Comparison of ENCODE assay signal across 12 mouse cellular contexts in the genomic region with DNA sequence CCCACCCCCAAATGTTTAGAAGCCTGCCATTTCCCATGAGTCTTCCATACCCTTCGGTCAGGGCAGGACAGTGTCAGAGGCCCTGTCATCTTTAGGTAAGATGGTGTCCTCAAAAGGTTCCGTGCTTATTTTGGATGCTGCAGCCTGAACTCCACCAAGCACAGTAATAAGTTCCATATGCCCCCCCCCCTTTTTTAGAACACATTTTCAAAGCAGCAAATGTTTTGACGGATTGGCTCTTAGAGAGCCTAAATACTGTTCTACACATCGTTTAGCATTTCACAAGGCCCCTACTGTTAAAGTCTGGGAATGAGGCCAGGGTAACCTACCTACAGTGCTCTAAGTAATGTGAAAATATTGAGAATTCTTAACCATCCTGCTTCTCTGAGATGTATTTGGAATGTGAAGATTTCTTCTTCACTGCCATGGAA. TPM values are rescaled to one million over a fixed set of nuclear protein-coding genes. Genes with fewer than 3 reads are reported as not detected.
DNase-seq lines count a peak whose midpoint lies in the region; ATAC-seq and TF ChIP-seq lines count a peak whose summit lies in the region.
"Had no signal": no experiment of that assay in that cellular context is flagged by ENCODE, and none has a peak within 500 bp of the region (broad histone marks: within the 10 kb centered on the region; RNA-seq: fewer than 3 reads in every experiment).

No protein-coding gene starts in this region.

- no peaks in the 10 kb centered on the region for H3K9me3 ChIP-seq in forebrain, embryonic 14.5 days (replicated peaks; ENCODE audit: control insufficient read depth, low read length)
- no peaks in the 10 kb centered on the region for H3K9me3 ChIP-seq in forebrain, embryonic 13.5 days (replicated peaks)
- H3K9me3 ChIP-seq in embryonic facial prominence, embryonic 10.5 days, result no peaks in the 10 kb centered on the region
- H3K9me3 ChIP-seq in limb, embryonic 13.5 days, result no peaks in the 10 kb centered on the region
- H3K9me3 ChIP-seq: megakaryocyte, embryonic 14.5 days had no signal

- H3K27ac ChIP-seq in forebrain, embryonic 14.5 days (ENCODE audit: low read depth, low read length), result no peak overlapping the region
- H3K27ac ChIP-seq in forebrain, embryonic 13.5 days, result no peak overlapping the region
- H3K27ac ChIP-seq in embryonic facial prominence, embryonic 10.5 days (replicated peaks), result no peak overlapping the region; the same call in 1 of the 2 replicates
- H3K27ac ChIP-seq in limb, embryonic 13.5 days, result peak overlapping the region; percentile 79
- no peak overlapping the region for H3K27ac ChIP-seq in gastrocnemius, adult 2 months

- H3K4me1 ChIP-seq in forebrain, embryonic 14.5 days (ENCODE audit: control insufficient read depth, insufficient read depth, low read length), result no peaks in the 10 kb centered on the region
- no peaks in the 10 kb centered on the region for H3K4me1 ChIP-seq in forebrain, embryonic 13.5 days
- peaks cover 18% of the 10 kb centered on the region for H3K4me1 ChIP-seq in embryonic facial prominence, embryonic 10.5 days
- peaks cover 48% of the 10 kb centered on the region for H3K4me1 ChIP-seq in limb, embryonic 13.5 days
- H3K4me1 ChIP-seq: megakaryocyte, embryonic 14.5 days had no signal

- peak; percentile 77 for ATAC-seq in forebrain, embryonic 14.5 days
- no peak for ATAC-seq in forebrain, embryonic 13.5 days
- peak; percentile 89 for ATAC-seq in limb, embryonic 13.5 days (ENCODE audit: low FRiP score, low read depth)

- 42% methylated on average over 4 of the region's 4 CpGs for WGBS in forebrain, embryonic 14.5 days
- 58% methylated on average over 4 of the region's 4 CpGs for WGBS in forebrain, embryonic 13.5 days
- 44% methylated on average over 4 of the region's 4 CpGs for WGBS in embryonic facial prominence, embryonic 10.5 days
- WGBS in limb, embryonic 13.5 days, result 10% methylated on average over 4 of the region's 4 CpGs

- H3K9ac ChIP-seq in forebrain, embryonic 14.5 days (ENCODE audit: low read length), result no peak overlapping the region
- no peak overlapping the region for H3K9ac ChIP-seq in forebrain, embryonic 13.5 days
- H3K9ac ChIP-seq in limb, embryonic 13.5 days, result no peak overlapping the region

- TF ChIP-seq CTCF in gastrocnemius, adult 2 months (IDR thresholded peaks at IDR 0.05), result no peak

- intact Hi-C loops in left cerebral cortex, postnatal 14 days (cut with DNase I), result no loop called here
- intact Hi-C loops in left cerebral cortex, postnatal 36 days (cut with DNase I), result no loop called here
- intact Hi-C loops in gastrocnemius, adult 2 months (cut with DNase I), result no loop called here

- no peaks in the 10 kb centered on the region for H3K27me3 ChIP-seq in forebrain, embryonic 14.5 days (replicated peaks; ENCODE audit: control insufficient read depth, insufficient read depth, low read length)
- no peaks in the 10 kb centered on the region for H3K27me3 ChIP-seq in forebrain, embryonic 13.5 days
- H3K27me3 ChIP-seq in embryonic facial prominence, embryonic 10.5 days (replicated peaks; ENCODE audit: low read depth, poor library complexity, severe bottlenecking), result no peaks in the 10 kb centered on the region
- no peaks in the 10 kb centered on the region for H3K27me3 ChIP-seq in limb, embryonic 13.5 days
- H3K27me3 ChIP-seq: megakaryocyte, embryonic 14.5 days had no signal

- peak; percentile 59 for DNase-seq in forebrain, embryonic 14.5 days (ENCODE audit: low spot score)
- peak; percentile 13 to 50 for DNase-seq in left cerebral cortex, postnatal 14 days (ENCODE audit: low spot score in 2 of 2)
- DNase-seq in left cerebral cortex, postnatal 36 days (ENCODE audit: low spot score in 2 of 2), result no peak
- peak; percentile 19 for DNase-seq in embryonic facial prominence, embryonic 10.5 days (ENCODE audit: low spot score)
- no peak for DNase-seq in layer of hippocampus, adult 18-20 months (ENCODE audit: low spot score in 2 of 2)
- no peak for DNase-seq in gastrocnemius, adult 2 months
- DNase-seq: adrenal gland, postnatal 36 days; heart, postnatal 36 days had no signal

- H3K4me2 ChIP-seq in forebrain, embryonic 14.5 days (ENCODE audit: low read length), result no peak overlapping the region
- H3K4me2 ChIP-seq in forebrain, embryonic 13.5 days, result no peak overlapping the region
- peak overlapping the region; percentile 52 for H3K4me2 ChIP-seq in limb, embryonic 13.5 days (replicated peaks)
- H3K4me2 ChIP-seq: liver, embryonic 11.5 days had no signal

- H3K4me3 ChIP-seq in forebrain, embryonic 14.5 days (ENCODE audit: low read depth, low read length), result no peak overlapping the region
- H3K4me3 ChIP-seq in forebrain, embryonic 13.5 days, result no peak overlapping the region
- H3K4me3 ChIP-seq in embryonic facial prominence, embryonic 10.5 days, result no peak overlapping the region
- H3K4me3 ChIP-seq in limb, embryonic 13.5 days, result no peak overlapping the region
- H3K4me3 ChIP-seq in gastrocnemius, adult 2 months, result no peak overlapping the region
- H3K4me3 ChIP-seq: megakaryocyte, embryonic 14.5 days had no signal

- no peaks in the 10 kb centered on the region for H3K36me3 ChIP-seq in forebrain, embryonic 14.5 days (ENCODE audit: control insufficient read depth, insufficient read depth, low read length)
- no peaks in the 10 kb centered on the region for H3K36me3 ChIP-seq in forebrain, embryonic 13.5 days (ENCODE audit: poor library complexity, severe bottlenecking)
- no peaks in the 10 kb centered on the region for H3K36me3 ChIP-seq in embryonic facial prominence, embryonic 10.5 days (replicated peaks)
- H3K36me3 ChIP-seq in limb, embryonic 13.5 days, result no peaks in the 10 kb centered on the region

RNA-seq across cellular contexts. Expression of a gene that starts 19.6 kb away (rescaled TPM):
- 16.1 and 20.1 TPM in 2 replicates for polyA plus RNA-seq in forebrain, embryonic 14.5 days (2014; fragmentation: Nextera tagmentation; extraction: Ambion mirVana)
- polyA plus RNA-seq in forebrain, embryonic 13.5 days (2015; fragmentation: Nextera tagmentation; extraction: Ambion mirVana), result 8.2 and 10.6 TPM in 2 replicates
- total RNA-seq in left cerebral cortex, postnatal 14 days (2021), result 10 to 100 TPM; 20.0 to 21.3 TPM
- 10 to 100 TPM in 1 of 2 experiments, 1 to 10 TPM in 1; 9.4 to 15.3 TPM for total RNA-seq in left cerebral cortex, postnatal 36 days (2021)
- 40.2 and 47.5 TPM in 2 replicates for polyA plus RNA-seq in embryonic facial prominence, embryonic 10.5 days (2016; fragmentation: Nextera tagmentation; extraction: Ambion mirVana)
- polyA plus RNA-seq in limb, embryonic 13.5 days (2015; fragmentation: Nextera tagmentation; extraction: Ambion mirVana), result 78.4 and 92.0 TPM in 2 replicates
- 1 to 10 TPM; 5.8 to 7.1 TPM for total RNA-seq in layer of hippocampus, adult 18-20 months (2021)
- total RNA-seq in gastrocnemius, adult 2 months (2021), result 10 to 100 TPM; 10.5 to 11.0 TPM

Comparison
In these comparisons a context has a peak if more than half of its experiments do, and no peak if none do; other contexts are left out.
1. DNase-seq: peak in forebrain, embryonic 14.5 days (single experiment), left cerebral cortex, postnatal 14 days (2 of 2) and embryonic facial prominence, embryonic 10.5 days (single experiment); none in left cerebral cortex, postnatal 36 days (0 of 2), layer of hippocampus, adult 18-20 months (0 of 2) and gastrocnemius, adult 2 months (single experiment).